Mouse (Mus musculus) cerebellum, postnatal 10 days (tissue): ENCODE measurements around the gene Sept10.
"Not testable (repeated sequence)": the region's sequence is repeated elsewhere in the genome, so short reads cannot be mapped to it uniquely, and the experiment has no call there.

Experiments
- DNase-seq, 2 experiments: peaks; one replicate each; pipeline ENCODE4 v3.0.0; 2021; ENCODE audit warnings: mixed read lengths in 2 of 2

Sept10 gene

GRCm38 (mm10) chr10:59119001-59119400, 102.6 kb downstream of the Sept10 start:
- no peak for DNase-seq

- DNase-seq = no peak
These were observed 104.1 kb downstream of the Sept10 start for GRCm38 (mm10) chr10:59117555-59117954.

- DNase-seq = no peak
These were observed 105.3 kb downstream of the Sept10 start for GRCm38 (mm10) chr10:59116331-59116730.

- no peak for DNase-seq
These were observed 106.0 kb downstream of the Sept10 start for GRCm38 (mm10) chr10:59115691-59116090.

- DNase-seq = no peak
These were observed 106.9 kb downstream of the Sept10 start for GRCm38 (mm10) chr10:59114535-59115291.

GRCm38 (mm10) chr10:59113386-59113785, 108.3 kb downstream of the Sept10 start:
- DNase-seq = no peak

- no peak for DNase-seq
These were observed 108.9 kb downstream of the Sept10 start for GRCm38 (mm10) chr10:59112755-59113154.

GRCm38 (mm10) chr10:59110386-59110785, 111.3 kb downstream of the Sept10 start:
- no peak for DNase-seq

- peak; percentile 88 to 93 for DNase-seq
These were observed 112.6 kb downstream of the Sept10 start for GRCm38 (mm10) chr10:59109015-59109414.

GRCm38 (mm10) chr10:59106644-59107043, 115.0 kb downstream of the Sept10 start:
- peak; percentile 24 to 25 for DNase-seq

GRCm38 (mm10) chr10:59105885-59106284, 115.8 kb downstream of the Sept10 start:
- DNase-seq = peak; percentile 48 to 50

GRCm38 (mm10) chr10:59104683-59105082, 117.0 kb downstream of the Sept10 start:
- peak in 1 of 2 experiments; percentile 13 for DNase-seq

GRCm38 (mm10) chr10:59103076-59103475, 118.6 kb downstream of the Sept10 start:
- not testable (repeated sequence) for DNase-seq

GRCm38 (mm10) chr10:59091988-59092387, 129.7 kb downstream of the Sept10 start:
- peak; percentile 82 to 92 for DNase-seq
